Mouse (Mus musculus): ENCODE measurements at regions not wholly inside any gene's neighbourhood (a gene's known extent, or its start where the extent isn't known, plus 50 kb on each side); places are given as distances from the start of the nearest gene placed in this dataset.
A peak's percentile ranks its signal among the peaks of the same experiment; 100 is the strongest.

- Histone ChIP-seq H3K9me3 (replicated peaks) (no peaks in the 10 kb centered on the region), H3K27ac (no peak overlapping the region), H3K4me3 (no peak overlapping the region), H3K4me1 (peaks cover 11% of the 10 kb centered on the region), H3K27me3 (ENCODE audit: low read depth, poor library complexity, severe bottlenecking) (no peaks in the 10 kb centered on the region), H3K36me3 (no peaks in the 10 kb centered on the region)
- no peak for DNase-seq (ENCODE audit: low spot score)
- WGBS, result 92% methylated on average over 3 of the region's 3 CpGs
These were observed 474.2 kb upstream of the A1bg start for GRCm38 (mm10) chr15:61397061-61397460.

DNA sequence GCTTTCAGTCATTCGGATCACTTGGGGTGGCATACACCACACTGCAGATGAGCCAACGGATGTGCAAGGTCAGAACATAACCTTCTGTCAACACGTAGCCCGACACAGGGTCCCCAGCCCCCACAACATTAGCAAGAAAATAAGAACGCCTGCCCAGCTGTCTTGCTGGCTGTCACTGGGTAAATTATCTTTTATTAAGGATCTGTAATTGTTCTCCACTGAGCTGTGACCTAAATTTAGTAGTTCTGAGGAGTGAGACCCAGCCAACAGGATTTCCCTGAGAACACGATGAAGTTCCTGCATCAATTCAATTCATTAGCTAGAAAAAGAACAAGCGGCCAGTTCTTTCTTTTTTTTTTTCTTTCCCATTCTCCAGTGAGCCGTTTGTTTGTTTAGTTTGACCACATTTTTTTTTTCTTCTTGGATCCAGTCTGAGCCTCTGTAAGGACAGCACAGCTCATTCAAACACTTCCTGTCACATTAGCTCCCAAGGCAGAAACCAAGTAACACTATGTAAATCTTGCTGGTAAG lies 472.5 kb upstream of the A1bg start:
- peaks cover 11% of the 10 kb centered on the region for H3K4me1 ChIP-seq
- H3K4me3 ChIP-seq, result no peak overlapping the region
- no peaks in the 10 kb centered on the region for H3K9me3 ChIP-seq (replicated peaks)
- H3K27me3 ChIP-seq (ENCODE audit: low read depth, poor library complexity, severe bottlenecking), result no peaks in the 10 kb centered on the region
- 24% methylated on average over 8 of the region's 8 CpGs for WGBS
- H3K36me3 ChIP-seq, result no peaks in the 10 kb centered on the region
- no peak overlapping the region for H3K27ac ChIP-seq
- DNase-seq (ENCODE audit: low spot score), result peak; percentile 30

DNA sequence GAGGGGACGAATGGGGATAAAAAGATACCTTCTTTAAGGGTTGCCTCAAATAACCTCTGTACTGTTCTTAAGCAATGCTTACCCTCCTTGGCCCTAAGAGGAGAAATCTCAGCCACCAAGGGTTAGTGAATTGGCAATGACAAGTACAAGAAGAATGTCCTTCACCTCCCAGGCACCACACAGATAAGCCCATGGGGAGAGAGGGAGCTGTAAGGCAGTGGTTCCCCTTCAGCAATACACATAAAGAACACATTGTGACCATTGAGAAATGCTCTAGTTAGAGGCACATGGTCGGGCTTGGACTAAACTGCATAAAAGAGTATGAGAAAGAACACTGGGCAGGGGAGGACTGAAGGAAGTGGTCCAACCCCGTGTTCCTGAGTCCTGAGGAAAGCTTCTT lies 457.9 kb upstream of the A1bg start:
- H3K4me3 ChIP-seq, result no peak overlapping the region
- 73% methylated on average over 3 of the region's 3 CpGs for WGBS

GRCm38 (mm10) chr15:61366276-61366675 lies 443.5 kb upstream of the A1bg start:
- 88% methylated on average over 3 of the region's 3 CpGs for WGBS

More for the DNA sequence above, 457.9 kb upstream of the A1bg start:
- Histone ChIP-seq H3K27me3 (ENCODE audit: low read depth, poor library complexity, severe bottlenecking) (no peaks in the 10 kb centered on the region), H3K4me1 (no peaks in the 10 kb centered on the region), H3K36me3 (no peaks in the 10 kb centered on the region), H3K27ac (no peak overlapping the region), H3K9me3 (replicated peaks) (no peaks in the 10 kb centered on the region)
- no peak for DNase-seq (ENCODE audit: low spot score)

DNA sequence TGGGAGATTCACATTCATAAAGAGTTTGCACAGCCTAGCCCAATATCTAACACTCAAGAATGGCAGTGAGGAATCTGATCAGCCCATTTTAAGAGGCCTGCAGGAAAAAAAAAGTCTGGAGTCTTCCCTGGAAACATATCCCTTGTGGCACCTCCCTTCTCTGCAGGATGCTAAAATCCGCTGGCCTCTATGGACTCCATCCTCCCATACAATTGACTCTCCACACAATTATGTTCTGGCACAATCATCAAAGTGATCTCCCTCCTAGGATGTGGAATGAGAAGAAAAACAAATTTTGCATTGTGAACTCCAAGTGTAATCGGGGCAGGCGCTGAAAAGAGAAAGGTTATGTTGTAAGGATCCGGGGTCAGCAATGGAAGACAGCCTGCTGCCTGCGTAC lies 442.7 kb upstream of the A1bg start:
- Histone ChIP-seq H3K27me3 (ENCODE audit: low read depth, poor library complexity, severe bottlenecking) (no peaks in the 10 kb centered on the region), H3K27ac (no peak overlapping the region), H3K4me3 (no peak overlapping the region), H3K4me1 (no peaks in the 10 kb centered on the region), H3K9me3 (replicated peaks) (no peaks in the 10 kb centered on the region), H3K36me3 (no peaks in the 10 kb centered on the region)
- no peak for DNase-seq (ENCODE audit: low spot score)
- WGBS, result 92% methylated on average over 5 of the region's 5 CpGs

More at GRCm38 (mm10) chr15:61366276-61366675, 443.5 kb upstream of the A1bg start:
- H3K27me3 ChIP-seq (ENCODE audit: low read depth, poor library complexity, severe bottlenecking), result no peaks in the 10 kb centered on the region
- no peak for DNase-seq (ENCODE audit: low spot score)
- no peaks in the 10 kb centered on the region for H3K9me3 ChIP-seq (replicated peaks)
- H3K4me3 ChIP-seq, result no peak overlapping the region
- no peaks in the 10 kb centered on the region for H3K36me3 ChIP-seq
- H3K4me1 ChIP-seq, result no peaks in the 10 kb centered on the region
- H3K27ac ChIP-seq, result no peak overlapping the region

DNA sequence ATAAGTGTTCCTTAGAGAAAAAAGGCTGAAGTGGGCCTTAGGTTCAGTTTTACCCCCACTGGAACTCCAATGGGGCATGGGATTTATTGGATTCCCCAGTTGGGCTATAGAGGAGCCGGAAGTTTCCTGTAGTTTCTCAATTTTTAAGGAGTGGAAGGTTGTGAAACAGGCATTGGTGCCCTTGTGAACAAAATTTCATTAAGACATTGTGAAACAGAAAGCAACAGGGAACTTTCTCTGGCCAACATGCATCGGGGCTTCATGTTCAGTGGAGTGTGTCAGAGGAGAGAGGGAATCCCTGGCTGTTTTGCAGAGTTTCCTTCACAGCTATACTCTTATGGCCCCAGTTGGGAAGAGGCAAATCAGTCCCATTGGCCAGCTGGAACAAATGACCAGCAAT lies 441.6 kb upstream of the A1bg start:
- Histone ChIP-seq H3K27me3 (ENCODE audit: low read depth, poor library complexity, severe bottlenecking) (no peaks in the 10 kb centered on the region), H3K4me3 (no peak overlapping the region)
- WGBS, result 93% methylated on average over 2 of the region's 2 CpGs

DNA sequence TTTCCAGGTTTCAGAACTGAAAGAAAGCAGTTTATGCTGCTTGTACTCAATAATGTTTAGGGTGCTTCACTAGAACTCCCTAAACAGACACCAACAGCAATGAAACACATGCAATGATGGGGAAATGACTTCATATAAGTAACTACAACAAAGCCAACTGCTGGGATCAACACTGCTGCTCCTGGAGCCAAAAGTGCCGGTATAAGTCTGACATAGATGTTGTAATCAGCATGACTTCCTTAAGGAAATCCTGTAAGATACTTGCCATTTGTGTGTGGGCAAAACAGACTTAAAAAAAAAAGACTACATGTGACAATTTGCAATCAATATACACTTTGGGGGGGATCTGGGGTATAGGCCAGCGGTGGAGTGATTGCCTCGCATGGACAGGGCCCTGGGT lies 438.4 kb upstream of the A1bg start:
- no peaks in the 10 kb centered on the region for H3K9me3 ChIP-seq (replicated peaks)

More for the DNA sequence above, 441.6 kb upstream of the A1bg start:
- H3K9me3 ChIP-seq (replicated peaks), result no peaks in the 10 kb centered on the region
- H3K36me3 ChIP-seq, result no peaks in the 10 kb centered on the region
- DNase-seq (ENCODE audit: low spot score), result no peak
- no peaks in the 10 kb centered on the region for H3K4me1 ChIP-seq
- no peak overlapping the region for H3K27ac ChIP-seq

DNA sequence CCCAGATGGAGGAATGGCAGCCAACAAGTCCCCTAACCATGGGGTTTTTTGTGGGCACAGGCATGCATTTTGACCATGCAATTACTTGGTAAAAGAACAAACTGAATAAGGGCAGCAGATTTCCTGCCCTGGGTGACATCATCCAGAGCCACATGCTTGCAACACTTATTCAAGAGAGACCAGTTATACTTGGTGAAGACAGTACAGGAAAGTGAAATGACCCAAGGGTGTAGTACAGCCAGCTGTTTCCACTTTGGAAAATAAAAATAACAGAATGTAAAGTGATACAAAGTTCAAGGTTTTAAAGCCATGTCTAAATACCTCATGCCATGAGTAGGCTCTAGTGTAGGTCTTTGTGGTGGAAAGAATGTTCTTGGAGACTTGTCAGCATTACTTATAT lies 432.5 kb upstream of the A1bg start:
- H3K4me1 ChIP-seq, result peaks cover 4% of the 10 kb centered on the region; the same call in 1 of the 2 replicates
- no peak for DNase-seq (ENCODE audit: low spot score)

More for the DNA sequence above, 438.4 kb upstream of the A1bg start:
- Histone ChIP-seq H3K27ac (no peak overlapping the region), H3K36me3 (no peaks in the 10 kb centered on the region), H3K4me3 (no peak overlapping the region), H3K4me1 (no peaks in the 10 kb centered on the region), H3K27me3 (ENCODE audit: low read depth, poor library complexity, severe bottlenecking) (no peaks in the 10 kb centered on the region)
- WGBS, result 92% methylated on average over 3 of the region's 3 CpGs
- DNase-seq (ENCODE audit: low spot score), result no peak

GRCm38 (mm10) chr15:61351729-61352342 lies 429.0 kb upstream of the A1bg start:
- peak overlapping the region; percentile 23; the same call in 1 of the 2 replicates for H3K27ac ChIP-seq
- no peak overlapping the region for H3K4me3 ChIP-seq
- H3K36me3 ChIP-seq, result no peaks in the 10 kb centered on the region
- H3K9me3 ChIP-seq (replicated peaks), result no peaks in the 10 kb centered on the region
- peak; percentile 32 for DNase-seq (ENCODE audit: low spot score)
- peaks cover 4% of the 10 kb centered on the region; the same call in 1 of the 2 replicates for H3K4me1 ChIP-seq
- no peaks in the 10 kb centered on the region for H3K27me3 ChIP-seq (ENCODE audit: low read depth, poor library complexity, severe bottlenecking)
- WGBS, result 54% methylated on average over 5 of the region's 5 CpGs

More for the DNA sequence above, 432.5 kb upstream of the A1bg start:
- H3K27me3 ChIP-seq (ENCODE audit: low read depth, poor library complexity, severe bottlenecking), result no peaks in the 10 kb centered on the region
- H3K9me3 ChIP-seq (replicated peaks), result no peaks in the 10 kb centered on the region
- H3K36me3 ChIP-seq, result no peaks in the 10 kb centered on the region
- H3K4me3 ChIP-seq, result no peak overlapping the region
- H3K27ac ChIP-seq, result no peak overlapping the region

- Histone ChIP-seq H3K9me3 (replicated peaks) (no peaks in the 10 kb centered on the region), H3K4me1 (no peaks in the 10 kb centered on the region), H3K27me3 (ENCODE audit: low read depth, poor library complexity, severe bottlenecking) (no peaks in the 10 kb centered on the region), H3K4me3 (no peak overlapping the region), H3K36me3 (no peaks in the 10 kb centered on the region), H3K27ac (no peak overlapping the region)
- no peak for DNase-seq (ENCODE audit: low spot score)
- WGBS, result 81% methylated on average over 4 of the region's 4 CpGs
These were observed 422.3 kb upstream of the A1bg start for GRCm38 (mm10) chr15:61345101-61345500.

DNA sequence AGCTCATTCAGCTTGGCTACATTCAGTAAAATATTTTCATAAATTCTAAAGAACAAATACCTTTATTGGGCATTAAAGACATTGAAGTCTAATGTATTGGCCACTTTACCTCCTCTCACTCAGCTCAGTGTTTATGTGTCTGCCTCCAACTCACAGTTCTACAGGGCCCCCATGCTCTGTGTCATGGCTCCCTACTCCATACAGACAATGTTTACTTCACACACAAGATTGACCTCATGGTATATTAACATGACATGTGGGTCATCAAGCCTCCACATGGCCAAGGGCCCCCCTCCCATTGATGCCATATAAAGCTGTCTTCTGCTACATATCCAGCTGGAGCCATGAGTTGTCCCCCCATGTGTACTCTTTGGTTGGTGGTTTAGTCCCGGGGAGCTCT lies 419.8 kb upstream of the A1bg start:
- no peaks in the 10 kb centered on the region for H3K27me3 ChIP-seq (ENCODE audit: low read depth, poor library complexity, severe bottlenecking)
- H3K9me3 ChIP-seq (replicated peaks), result no peaks in the 10 kb centered on the region
- no peak overlapping the region for H3K4me3 ChIP-seq
- H3K36me3 ChIP-seq, result no peaks in the 10 kb centered on the region
- WGBS, result 81% methylated on average over 1 of the region's 1 CpGs
- H3K4me1 ChIP-seq, result no peaks in the 10 kb centered on the region
- DNase-seq (ENCODE audit: low spot score), result no peak
- no peak overlapping the region for H3K27ac ChIP-seq

GRCm38 (mm10) chr15:61327925-61328324 lies 405.1 kb upstream of the A1bg start:
- H3K4me1 ChIP-seq, result no peaks in the 10 kb centered on the region
- no peak overlapping the region for H3K27ac ChIP-seq
- DNase-seq (ENCODE audit: low spot score), result no peak
- no peak overlapping the region for H3K4me3 ChIP-seq
- H3K36me3 ChIP-seq, result no peaks in the 10 kb centered on the region
- H3K27me3 ChIP-seq (ENCODE audit: low read depth, poor library complexity, severe bottlenecking), result no peaks in the 10 kb centered on the region
- no peaks in the 10 kb centered on the region for H3K9me3 ChIP-seq (replicated peaks)
- WGBS, result 82% methylated on average over 2 of the region's 2 CpGs

- WGBS, result 92% methylated on average over 7 of the region's 7 CpGs
- no peak for DNase-seq (ENCODE audit: low spot score)
- no peaks in the 10 kb centered on the region for H3K36me3 ChIP-seq
- H3K4me1 ChIP-seq, result no peaks in the 10 kb centered on the region
- no peaks in the 10 kb centered on the region for H3K27me3 ChIP-seq (ENCODE audit: low read depth, poor library complexity, severe bottlenecking)
- no peaks in the 10 kb centered on the region for H3K9me3 ChIP-seq (replicated peaks)
- H3K4me3 ChIP-seq, result no peak overlapping the region
- no peak overlapping the region for H3K27ac ChIP-seq
These were observed 399.4 kb upstream of the A1bg start for GRCm38 (mm10) chr15:61322243-61322642.
